Mouse (Mus musculus) kidney, adult 9 months (tissue): Measurements from ENCODE around the gene Gm28230.

Experiments used
- DNase-seq: peaks from one replicate; pipeline ENCODE4 v3.0.0; 2022

Gene Gm28230

GRCm38 (mm10) chr2:74691022-74691951, 35.2 kb upstream of the Gm28230 start, which contains the start of gene Hoxd10:
TSS of gene Hoxd10 (plus strand) at chr2:74691924.
- DNase-seq: peak; percentile 91

- DNase-seq: no peak
Observed at GRCm38 (mm10) chr2:74691995-74692807, 34.3 kb upstream of the Gm28230 start.

DNA sequence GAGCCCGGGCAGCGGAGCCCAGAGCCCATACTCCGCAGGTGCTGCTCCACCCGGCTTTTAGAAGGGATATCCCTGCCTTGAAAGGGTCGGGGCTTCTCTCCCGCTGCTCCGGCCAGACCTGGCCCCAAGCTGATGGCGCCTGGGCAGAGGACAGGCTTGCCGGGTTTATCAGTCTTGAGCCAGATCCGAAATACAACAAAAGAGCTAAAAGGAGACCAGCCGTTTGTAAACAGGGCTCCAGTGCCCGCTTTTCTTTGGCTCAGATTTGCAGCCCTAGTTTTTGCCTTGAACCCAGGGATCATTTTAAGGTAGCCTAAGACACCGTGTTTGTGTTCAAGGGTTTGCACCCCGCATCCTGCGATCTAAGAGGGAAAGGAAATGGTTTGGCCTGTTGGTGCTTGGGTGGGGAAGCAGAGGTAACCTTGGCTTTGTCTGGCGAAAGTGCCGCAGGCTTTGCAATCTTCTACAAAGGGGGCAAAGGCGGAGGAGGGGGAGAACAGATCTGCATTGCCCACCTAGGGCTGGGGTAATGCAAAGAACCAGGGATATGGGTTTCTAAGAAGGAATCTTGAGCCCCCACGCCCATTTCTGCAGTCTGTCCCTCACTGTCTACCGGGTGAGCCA, 33.6 kb upstream of the Gm28230 start:
- DNase-seq: no peak

DNA sequence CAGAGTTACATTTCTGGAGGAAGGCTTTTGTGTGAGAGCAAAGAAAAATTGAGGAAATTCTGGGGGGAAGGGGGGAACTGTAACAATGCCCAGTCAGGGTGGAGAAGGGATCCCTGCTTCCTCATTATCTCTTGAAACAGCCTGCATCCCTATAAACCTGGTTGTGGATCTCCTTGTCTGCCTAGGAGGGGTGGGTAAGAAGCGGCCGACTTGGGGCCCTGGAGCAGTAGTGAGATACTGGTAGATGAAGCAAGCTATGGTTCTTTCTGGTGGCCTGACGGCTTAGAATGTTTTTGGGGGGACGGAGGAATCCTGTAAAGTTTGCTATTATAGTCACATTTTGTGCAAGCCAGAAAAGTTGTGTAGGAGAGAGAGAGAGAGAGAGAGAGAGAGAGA, 33.1 kb upstream of the Gm28230 start:
- no peak for DNase-seq

DNA sequence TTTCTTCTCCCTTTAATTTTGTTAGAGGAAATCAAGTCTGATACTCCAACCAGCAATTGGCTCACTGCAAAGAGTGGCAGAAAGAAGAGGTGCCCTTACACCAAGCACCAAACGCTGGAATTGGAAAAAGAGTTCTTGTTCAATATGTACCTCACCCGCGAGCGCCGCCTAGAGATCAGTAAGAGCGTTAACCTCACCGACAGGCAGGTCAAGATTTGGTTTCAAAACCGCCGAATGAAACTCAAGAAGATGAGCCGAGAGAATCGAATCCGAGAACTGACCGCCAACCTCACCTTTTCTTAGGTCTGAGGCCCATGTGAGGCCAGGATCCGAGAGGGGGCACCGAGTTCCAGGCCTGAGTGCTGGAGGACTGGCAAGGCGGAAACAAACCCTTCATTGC, 32.5 kb upstream of the Gm28230 start:
- peak; percentile 77 for DNase-seq

GRCm38 (mm10) chr2:74695383-74695782, 31.1 kb upstream of the Gm28230 start:
- no peak for DNase-seq

DNA sequence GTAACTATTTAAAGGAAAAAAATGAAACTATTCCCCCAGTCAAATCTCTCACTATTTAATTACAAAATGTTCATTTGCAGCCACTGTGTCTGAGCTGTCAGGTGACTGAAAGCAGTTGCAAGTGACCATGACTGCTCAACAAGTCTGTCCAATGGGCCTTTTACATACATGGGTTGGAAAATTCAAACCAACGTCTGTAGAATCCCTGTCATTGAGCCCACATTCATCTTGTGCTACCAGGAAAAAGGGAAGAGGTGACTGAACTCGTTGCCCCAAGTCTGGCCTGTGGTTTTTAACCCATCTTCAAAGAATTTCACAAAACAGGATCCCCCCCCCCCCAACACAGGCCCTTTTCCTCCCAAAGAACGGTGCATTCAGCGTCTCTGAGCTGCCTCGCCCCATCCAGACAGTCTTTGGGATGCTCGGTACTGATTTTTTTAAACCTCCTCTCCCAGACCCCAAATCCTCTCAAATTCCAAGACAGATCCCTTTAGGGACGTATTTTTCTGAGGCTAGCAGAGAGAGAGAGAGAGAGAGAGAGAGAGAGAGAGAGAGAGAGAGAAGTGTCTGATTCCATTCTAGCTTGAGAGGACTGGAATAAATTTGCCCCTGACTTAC, 30.6 kb upstream of the Gm28230 start:
- no peak for DNase-seq

DNA sequence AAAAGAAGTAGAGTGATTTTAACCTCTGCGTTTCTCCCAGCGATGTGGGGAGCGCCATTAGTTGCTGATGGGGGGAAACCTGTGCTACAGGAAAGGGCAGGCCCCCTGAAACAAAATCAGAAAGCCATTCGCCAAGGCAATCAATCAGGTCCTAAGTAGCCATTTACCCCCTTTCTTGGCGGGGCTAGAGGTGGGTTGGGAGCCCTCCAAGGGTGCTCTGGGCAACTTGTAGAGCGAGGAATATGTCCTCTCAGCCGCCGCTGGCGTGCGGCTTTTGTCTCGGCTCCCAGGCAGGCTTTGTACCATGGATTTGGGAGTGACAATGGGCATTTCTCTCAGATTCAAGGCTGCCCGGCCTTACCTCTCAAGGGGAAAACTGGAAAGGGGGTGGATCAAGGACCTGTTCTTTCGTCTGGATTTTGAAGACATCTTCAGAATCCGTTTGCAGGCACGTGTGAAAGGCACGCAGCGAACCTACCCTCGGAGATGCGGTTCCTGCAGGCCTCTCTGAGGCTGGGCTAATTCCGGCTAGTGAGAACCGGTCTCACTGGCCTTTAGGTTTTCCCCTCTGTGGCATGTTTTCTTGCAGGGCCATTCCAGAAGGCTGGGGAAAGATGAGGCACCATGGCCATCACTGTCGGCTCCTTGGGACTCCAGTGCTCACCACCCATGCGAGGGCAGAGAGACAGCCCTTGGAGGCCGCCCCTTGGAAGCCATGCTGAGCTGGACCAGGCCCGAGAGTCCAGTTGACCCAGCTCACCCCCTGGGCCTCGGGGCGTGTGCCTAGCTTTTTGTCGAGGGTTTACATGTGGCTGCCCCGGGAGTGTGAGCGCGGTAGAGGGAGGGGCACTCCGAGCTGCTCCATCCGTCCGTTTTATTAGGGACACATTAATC, 29.8 kb upstream of the Gm28230 start:
- no peak for DNase-seq

DNA sequence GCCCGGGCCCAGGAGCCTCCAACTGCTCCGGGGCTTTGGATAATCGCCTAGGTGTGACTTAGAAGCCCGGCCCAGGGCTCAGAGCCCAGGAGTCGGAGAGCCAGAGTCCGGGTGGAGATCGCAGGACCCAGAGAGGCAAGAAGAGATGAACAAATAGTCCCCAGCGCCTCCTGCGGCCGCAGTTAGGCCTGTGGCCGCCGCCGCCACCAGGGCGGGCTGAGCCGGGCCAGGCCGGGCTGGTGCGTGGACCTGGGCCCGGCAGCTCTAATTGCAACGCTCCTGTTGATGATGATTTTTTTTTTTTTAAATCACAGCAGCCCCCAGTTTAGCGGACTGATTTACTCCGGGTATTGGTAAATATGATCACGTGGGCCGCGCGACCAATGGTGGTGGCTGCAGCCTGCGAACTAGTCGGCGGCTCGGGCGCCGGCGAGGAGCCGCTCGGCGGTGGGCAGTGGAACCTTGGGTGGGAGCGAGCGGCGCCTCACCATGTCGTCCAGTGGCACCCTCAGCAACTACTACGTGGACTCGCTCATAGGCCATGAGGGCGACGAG, 28.9 kb upstream of the Gm28230 start, which contains the start of gene Hoxd9:
Gene Hoxd9, plus strand, starts transcription at position 161 of the 555 bp plus-strand sequence.
- DNase-seq: peak; percentile 84

DNA sequence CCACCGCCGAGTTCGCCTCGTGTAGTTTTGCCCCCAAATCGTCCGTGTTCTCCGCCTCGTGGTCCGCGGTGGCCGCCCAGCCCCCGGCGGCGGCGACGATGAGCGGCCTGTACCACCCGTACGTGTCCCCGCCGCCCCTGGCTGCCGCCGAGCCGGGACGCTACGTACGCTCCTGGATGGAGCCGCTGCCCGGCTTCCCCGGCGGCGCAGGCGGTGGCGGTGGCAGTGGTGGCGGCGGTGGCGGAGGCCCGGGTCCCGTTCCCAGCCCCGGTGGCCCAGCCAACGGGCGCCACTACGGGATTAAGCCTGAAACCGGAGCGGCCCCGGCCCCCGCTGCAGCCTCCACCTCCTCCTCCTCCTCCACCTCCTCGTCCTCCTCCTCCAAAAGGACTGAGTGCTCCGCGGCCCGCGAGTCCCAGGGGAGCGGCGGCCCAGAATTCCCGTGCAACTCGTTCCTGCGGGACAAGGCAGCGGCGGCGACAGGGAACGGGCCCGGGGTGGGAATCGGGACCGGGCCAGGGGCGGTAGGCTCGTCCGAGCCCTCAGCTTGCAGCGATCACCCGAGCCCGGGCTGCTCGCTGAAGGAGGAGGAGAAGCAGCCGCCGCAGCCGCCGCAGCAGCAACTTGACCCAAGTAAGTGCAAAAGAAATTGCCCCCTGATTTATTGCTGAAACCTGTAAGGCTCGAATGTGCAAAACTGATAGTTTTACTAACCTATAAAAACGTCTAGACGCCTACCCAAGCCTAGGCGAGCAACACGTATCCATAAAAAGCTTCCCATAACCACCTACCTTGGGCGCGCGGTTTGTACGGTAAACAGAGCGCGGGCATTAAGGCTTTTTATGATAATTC, 28.1 kb upstream of the Gm28230 start:
- no peak for DNase-seq

DNA sequence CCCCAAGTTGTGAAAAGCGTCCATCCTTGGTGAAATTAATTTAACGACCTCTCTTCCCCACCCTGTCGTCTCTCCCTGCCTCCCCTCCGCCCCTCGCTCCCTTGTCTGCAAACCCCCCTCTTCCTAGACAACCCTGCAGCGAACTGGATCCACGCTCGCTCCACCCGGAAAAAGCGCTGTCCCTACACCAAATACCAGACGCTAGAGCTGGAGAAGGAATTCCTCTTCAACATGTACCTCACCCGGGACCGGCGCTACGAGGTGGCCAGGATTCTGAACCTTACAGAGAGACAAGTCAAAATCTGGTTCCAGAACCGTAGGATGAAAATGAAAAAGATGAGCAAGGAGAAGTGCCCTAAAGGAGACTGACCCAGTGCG, 27.5 kb upstream of the Gm28230 start:
- no peak for DNase-seq

DNA sequence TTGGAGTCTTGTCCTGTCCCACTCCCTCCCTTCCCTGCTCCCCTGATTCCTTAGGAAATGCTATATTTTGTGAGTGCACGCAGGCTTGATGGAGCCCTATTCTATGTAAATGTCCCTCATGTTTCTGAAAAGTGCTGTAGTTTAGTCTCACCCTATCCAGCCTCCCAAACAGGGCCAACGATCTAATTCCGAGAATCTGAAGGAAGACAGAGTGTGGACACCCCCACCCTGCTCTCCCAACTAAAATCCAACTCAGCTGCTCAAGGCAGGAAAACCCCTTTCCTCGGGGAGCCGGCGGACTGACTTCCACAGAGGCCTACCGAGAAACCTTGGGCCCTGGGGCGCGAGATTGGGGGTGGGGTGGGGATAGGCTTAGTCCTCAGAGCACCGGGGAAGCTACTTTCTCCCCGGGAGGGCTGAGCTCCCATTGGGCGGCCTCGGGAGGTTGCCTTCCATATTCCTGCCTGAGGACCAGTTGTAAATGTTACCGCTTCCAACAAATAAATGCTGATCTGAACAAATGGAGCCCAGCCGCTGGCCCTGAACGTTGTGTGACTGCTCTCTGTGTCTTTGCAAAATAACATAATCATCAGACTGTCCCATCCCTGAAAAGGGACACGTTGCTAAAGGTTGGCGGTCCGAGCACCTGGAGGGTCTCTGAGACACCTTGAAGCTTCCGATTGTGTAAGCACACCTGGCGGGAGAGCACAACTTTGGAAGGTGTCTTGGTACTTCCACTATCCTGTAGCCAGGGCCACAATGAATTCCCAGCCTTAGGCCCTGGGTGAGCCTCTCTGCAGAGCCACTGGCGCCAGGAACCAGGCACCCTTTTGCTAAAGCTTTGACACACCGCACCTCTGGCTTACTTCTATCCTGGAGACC, 26.6 kb upstream of the Gm28230 start:
- DNase-seq: no peak

DNA sequence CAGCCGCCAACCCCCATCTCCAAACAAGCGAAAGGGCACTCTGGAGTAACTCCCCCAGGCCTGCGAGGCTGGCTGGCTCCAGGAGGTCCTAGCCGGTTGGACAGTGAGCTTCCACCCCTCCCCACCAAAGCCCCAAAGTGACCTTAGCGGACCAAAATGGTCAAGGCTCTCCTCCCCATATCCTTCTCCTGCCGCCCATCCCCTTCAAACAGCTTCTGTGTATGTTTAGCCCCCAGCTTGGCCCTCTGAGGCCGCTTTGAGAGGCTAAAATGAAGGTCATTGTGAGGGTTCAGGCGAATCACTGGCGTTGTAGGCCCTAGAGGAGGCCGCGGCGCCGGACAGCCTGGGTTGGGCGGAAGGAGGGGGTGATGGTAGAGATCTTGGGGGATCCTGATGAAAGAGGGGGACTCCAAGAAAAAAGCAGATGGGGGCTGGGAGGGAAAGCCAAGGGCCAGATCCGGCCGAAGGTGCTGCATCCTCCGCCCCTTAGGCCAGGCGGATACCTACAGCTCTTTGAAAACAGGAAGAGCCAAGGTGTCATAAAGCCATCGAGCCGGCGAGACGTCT, 25.9 kb upstream of the Gm28230 start:
- peak; percentile 65 for DNase-seq

DNA sequence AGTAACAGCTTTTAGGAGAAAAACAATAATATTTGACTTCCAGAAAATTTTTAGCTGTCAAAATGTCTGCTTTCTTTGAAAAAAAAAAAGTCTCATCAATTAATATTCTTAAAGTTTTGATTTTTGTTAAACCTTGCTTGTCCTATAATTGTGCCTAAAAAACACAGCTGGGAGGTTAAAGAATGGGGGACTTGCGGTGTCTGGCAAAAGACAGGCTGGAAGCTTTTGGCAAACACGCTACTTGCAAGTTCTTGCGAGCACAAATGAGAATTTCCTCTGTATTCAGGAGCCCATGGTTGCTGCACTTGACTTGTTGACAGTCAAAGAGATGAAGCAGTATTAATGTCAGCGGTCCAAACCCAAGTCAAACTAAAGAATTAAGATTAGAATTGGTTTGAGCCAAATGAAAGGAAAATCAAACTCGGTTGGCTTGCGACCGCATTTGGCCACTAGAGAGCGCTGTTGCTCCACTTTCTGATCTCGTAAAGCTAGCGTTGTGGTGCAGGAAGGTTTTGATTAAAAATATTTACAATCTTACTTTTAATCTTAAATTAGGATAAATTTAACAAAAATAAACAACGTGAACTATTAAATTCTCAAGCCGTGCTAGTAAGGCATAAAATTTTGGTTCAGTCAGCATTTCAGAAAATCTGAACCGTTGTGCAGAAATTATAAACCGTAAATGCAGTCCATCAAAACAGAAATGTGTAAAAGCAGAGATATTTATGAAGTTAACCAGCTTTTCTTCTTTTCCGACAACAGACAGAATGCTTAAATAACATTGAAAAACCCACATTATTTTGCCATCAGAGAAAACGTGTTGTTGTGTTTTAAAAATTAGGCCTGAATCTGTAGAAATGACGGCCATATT, 24.3 kb upstream of the Gm28230 start:
- DNase-seq: peak; percentile 88

DNA sequence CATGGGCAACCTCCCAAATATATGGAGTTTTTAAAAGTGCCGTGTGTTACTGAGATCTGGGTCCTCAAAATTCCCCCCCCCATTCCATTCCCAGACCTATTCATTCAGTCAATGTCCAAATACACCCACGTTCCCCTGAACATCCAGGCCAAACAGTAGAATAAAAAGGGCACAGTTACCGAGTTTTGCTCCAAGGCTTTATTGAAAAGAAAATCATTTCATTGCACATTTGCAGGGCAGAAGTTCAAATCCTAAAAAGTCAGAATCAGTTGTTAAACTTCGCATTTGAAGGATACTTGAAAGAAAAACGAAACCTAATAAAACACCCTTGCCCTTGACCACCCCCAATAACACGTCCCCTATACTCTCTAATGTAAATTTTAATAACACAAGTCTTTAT, 23.7 kb upstream of the Gm28230 start:
- DNase-seq: no peak

- no peak for DNase-seq
Observed at GRCm38 (mm10) chr2:74703317-74703716, 23.2 kb upstream of the Gm28230 start.

DNA sequence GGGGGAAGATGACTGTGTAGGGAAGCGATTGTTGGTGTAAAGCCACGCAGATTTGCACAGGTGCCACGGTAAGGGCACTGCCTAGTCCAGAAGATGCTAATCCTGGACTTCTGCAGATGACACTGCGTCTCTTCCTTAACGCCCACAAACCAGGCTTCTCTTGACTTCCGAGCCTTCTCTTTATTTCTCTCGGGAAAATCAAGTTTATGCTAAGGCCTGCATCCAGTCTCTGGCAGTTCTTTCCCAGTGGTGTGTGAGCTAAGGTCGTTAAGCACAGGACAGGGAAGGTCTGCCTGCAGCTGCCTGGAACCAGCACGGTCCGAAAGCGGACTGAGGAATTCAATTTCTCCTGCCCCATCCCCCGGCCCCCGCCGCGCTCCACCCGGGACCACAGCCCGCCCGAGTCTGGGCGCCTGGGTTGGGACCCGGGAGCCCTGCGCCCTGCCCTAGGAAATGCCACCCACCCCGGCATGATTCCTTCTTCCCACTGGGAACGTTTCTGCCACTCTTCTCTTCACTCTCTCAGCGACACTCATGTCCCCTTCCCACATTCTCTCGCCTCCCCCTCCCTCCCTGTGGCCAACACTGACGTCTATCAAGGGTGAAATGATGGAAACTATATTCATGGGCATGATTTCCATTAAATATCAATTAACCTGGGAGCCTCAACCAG, 22.7 kb upstream of the Gm28230 start:
- DNase-seq: peak; percentile 77
